Mouse (Mus musculus): ENCODE measurements around the gene Tnc. TPM values are rescaled to one million over a fixed set of nuclear protein-coding genes. Genes with fewer than 3 reads are reported as not detected.

The Tnc gene
- polyA plus RNA-seq, 1 experiment from 2014 or later = 76.3 TPM

Other genes starting within 250 kb of the Tnc start
- gene Tnfsf8, start 185.7 kb downstream of the Tnc start, polyA plus RNA-seq (2014; fragmentation: Nextera tagmentation; extraction: Ambion mirVana) = not detected in 2 replicates